Mouse (Mus musculus): ENCODE results near the gene Hsd11b2.

Hsd11b2 gene

GRCm38 (mm10) chr8:105522890-105523289 lies 4.3 kb downstream of the Hsd11b2 start:
- DNase-seq (ENCODE audit: low read depth, low spot score): no peak

- no peak for DNase-seq (ENCODE audit: low read depth, low spot score)
These were observed 8.6 kb downstream of the Hsd11b2 start for GRCm38 (mm10) chr8:105527110-105527509.

DNA sequence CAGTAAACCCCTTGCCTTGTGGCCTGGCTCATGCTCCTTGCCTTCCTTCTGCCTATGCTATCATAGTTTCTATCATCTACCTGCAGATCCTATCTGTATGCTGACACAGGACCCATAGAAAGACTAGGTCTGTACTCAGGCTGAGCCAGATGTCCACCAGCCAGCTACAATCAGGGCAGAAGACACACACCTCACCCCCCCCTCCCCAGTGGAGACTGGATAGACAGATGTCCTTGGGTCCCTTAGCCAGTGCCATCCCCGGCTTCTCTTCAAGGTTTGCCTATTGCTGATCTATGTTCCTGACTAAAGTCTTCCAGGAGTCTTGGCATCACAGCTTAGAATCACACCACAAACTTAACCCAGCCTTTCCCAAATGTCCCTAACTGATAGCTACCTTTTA lies 9.7 kb downstream of the Hsd11b2 start:
- DNase-seq (ENCODE audit: low read depth, low spot score): no peak

GRCm38 (mm10) chr8:105529271-105529670 lies 10.7 kb downstream of the Hsd11b2 start:
- no peak for DNase-seq (ENCODE audit: low read depth, low spot score)

GRCm38 (mm10) chr8:105531774-105532173 lies 13.2 kb downstream of the Hsd11b2 start:
- peak; percentile 69 for DNase-seq (ENCODE audit: low read depth, low spot score)

DNA sequence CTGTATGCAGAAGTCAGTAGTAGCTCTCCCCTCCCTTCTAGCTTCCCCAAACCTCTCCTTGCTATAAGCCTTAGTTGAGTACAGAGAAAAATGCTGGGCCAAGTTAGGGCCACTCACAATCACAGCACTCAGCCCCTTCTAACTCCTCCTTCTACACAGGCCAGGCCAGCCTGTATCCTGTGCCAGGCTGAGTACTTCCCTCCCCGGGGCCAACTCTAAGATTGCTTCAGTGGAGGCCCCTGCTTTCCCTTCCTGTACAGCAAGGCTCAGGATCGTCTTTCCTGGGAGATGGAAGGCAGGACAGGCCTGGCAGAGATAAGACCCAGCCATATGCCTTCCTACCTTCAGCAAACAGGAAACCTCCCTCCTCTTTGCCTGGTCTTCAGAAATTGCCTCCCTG lies 14.9 kb downstream of the Hsd11b2 start:
- no peak for DNase-seq (ENCODE audit: low read depth, low spot score)

DNA sequence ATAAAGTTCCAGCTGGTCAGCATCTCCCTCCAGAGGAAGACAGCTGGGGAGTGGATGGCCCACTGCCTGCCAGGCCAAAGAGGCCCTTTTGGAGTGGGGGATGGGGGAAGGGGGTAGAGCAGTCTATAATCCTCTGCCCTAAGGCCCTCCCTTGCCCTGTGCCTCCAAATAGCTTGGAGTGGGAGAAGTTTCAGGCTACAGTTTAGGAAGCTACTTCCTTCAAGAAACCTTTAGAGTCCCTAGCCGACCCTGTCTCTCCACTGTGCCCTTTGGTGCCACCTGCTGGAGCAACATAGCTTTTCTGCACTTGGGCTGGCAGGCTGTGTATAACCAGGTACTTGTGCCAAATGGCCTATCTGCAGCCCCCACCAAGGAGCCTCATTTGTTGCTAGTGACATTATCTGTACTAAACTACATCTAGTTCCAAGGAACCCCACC lies 15.4 kb downstream of the Hsd11b2 start:
- peak; percentile 76 for DNase-seq (ENCODE audit: low read depth, low spot score)

- DNase-seq (ENCODE audit: low read depth, low spot score): no peak
These were observed 18.0 kb downstream of the Hsd11b2 start for GRCm38 (mm10) chr8:105536546-105536945.

GRCm38 (mm10) chr8:105537011-105537677 lies 18.6 kb downstream of the Hsd11b2 start:
- DNase-seq (ENCODE audit: low read depth, low spot score): no peak

DNA sequence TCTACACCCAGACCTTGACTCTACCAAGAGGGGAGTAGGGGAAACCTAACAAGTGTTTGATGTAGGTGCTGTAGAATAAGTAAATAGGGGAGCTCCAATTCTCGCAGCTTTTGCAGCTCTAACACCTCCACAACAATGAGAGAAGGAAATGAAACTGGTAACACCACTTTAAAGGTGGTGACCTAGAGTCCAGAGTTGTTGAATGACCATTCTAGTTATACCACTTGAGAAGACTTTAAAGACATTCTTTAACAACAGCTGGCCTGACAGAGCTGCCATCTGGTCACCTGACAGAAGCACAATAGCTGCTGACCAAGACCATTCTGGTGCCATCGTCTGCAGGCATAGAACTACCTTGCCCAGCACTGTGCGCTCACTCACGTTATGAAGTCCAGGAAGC lies 20.4 kb downstream of the Hsd11b2 start:
- DNase-seq (ENCODE audit: low read depth, low spot score): no peak

DNA sequence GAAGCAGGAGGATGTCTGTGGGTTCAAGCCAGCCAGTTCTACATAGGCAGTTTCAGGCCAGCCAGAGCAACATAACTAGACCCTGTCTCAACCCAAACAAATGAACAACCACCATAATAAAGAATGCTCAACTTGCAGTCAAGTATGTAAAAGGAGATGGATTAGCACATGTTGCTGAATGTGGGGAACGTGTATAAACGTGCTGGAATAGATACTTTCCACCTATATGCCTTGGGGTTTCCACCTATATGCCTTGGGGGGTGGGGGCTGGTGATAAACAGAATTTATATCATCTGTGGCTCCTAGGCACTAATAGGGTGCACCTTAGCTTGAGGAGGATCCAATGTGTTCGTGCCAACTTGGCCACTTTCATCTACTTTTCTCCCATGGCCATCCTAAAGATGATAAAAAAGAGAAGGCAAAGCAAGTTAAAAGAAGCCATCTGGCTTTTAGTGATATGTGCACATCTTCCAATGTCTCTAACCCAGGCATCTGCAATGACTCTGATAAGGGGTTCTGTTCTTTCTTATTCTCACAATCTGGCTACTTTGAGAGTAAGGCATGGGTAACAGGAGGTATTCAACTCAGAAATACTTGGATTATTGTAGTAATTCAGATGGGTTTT lies 23.6 kb downstream of the Hsd11b2 start:
- DNase-seq (ENCODE audit: low read depth, low spot score): no peak

GRCm38 (mm10) chr8:105542808-105543207 lies 24.3 kb downstream of the Hsd11b2 start:
- no peak for DNase-seq (ENCODE audit: low read depth, low spot score)

DNA sequence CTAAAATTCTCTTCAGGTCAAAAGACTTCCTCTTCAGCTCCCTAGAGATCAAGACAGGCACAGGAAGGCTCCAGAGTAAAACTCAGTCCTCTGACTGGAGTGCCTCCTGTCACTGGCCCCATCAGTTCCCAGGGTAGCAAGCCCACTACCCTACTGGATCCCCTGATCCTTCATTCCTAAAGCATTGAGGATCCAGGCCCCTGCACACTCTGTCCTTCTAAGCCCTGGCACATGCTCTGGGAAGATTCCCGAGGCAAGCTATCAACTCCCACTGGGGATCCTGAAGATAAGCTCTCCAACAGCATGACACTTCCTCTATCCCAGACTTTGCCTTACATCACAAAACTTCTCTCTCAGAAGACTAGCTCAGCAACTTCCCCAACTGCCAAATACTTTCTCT lies 25.1 kb downstream of the Hsd11b2 start:
- no peak for DNase-seq (ENCODE audit: low read depth, low spot score)

GRCm38 (mm10) chr8:105544544-105545205 lies 26.1 kb downstream of the Hsd11b2 start:
- DNase-seq (ENCODE audit: low read depth, low spot score): no peak

GRCm38 (mm10) chr8:105545249-105545648 lies 26.7 kb downstream of the Hsd11b2 start:
- no peak for DNase-seq (ENCODE audit: low read depth, low spot score)

DNA sequence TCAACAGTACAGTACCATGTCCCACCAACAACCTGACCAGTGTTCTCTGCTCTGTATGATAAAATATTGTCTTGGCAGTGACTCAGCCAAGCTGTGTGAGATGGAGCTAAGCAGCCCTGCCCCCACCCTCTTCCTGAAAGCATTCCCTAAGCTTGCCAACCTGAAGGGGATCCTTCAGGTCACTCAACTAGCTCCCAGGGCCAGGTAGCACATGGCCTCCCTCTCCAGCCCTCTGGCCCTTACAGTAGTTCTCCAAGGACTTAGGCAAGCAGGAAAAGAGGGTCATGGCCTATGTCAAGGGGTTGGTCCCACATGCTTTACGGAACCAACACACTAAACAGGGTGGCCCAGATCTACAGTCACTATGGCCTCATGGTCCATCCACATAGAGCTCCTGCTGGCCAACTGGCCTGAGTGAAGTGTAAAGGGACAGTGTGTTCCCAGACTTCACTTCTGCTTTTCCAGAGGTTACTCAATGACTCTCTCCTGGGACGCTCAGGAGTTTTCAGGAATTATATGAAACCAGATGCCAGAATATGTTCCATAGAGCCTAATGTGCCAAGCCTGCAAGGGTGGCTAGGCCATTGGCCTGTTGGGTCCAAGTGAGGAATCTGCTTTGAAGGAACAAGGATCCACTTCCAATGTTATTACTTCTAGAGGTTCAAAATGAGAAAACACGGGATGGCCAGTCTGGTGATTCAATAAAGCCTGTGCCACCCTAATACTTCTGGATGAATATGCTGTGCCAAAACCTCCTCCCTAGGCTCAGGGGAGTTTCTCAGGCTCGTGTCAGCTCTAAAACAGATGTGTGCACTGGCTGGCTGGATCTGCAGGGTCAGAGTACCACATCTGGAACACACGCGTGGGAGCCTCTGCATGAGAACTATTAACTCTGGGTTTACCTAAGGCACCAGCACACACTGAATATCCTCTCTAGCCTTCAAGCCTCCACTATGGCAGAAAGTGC lies 28.1 kb downstream of the Hsd11b2 start:
- DNase-seq (ENCODE audit: low read depth, low spot score): no peak

DNA sequence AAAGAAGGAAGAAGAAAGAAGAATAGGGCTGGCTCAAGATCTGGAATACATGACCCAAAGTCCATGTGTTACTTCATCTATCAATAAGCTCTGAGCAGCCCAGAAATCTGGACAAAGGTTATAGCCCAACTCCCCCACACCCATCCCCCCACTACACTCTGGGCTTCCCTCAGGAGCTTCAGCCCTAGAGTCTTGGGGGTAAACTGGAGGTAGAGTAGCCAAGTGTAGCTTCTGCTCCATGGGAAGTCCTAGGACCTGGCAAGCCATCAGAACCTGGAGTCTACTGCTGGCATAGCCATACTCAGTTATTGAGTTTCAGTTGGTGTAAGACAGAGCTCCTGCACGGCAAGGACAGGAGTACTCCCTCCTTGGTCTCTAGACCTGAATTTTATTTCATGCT lies 31.0 kb downstream of the Hsd11b2 start:
- no peak for DNase-seq (ENCODE audit: low read depth, low spot score)

DNA sequence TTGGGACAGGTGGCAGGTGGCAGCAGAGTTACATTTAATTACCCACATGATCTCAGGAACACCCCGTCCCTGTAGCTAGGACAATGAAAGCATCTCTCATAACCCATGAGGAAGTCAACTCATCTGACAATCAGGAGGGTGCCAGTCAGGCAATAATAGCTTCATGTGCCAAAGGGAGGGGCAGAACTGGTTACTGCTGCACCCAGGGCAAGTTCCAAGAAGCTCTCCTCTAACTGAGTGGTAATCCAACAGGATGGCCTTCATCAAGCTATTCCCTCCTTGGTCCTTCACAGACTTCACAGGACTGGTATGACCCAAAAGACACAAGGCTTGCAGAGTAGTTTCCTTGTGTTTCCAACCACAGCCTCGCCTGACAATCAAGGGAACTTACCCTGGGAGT lies 31.5 kb downstream of the Hsd11b2 start:
- no peak for DNase-seq (ENCODE audit: low read depth, low spot score)

DNA sequence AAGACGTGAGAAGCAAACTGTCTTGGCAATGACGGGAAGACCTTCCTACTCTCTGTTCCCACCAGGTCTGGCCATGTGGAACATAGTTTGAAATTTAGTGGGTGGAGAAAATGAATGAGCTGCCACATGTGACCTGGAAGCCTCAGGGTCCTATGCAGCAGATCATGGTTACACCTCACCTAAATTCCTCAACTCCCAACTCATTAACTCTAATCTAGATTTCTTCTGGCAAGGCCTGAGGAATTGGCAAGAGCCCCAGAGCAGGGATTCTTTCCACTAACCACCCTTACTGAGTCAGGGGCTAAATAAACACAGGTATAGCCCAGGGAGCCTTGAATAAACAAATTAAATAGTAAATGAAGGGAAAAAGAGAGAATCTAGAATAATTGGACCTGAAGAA lies 33.5 kb downstream of the Hsd11b2 start:
- DNase-seq (ENCODE audit: low read depth, low spot score): no peak

- no peak for DNase-seq (ENCODE audit: low read depth, low spot score)
These were observed 34.3 kb downstream of the Hsd11b2 start for GRCm38 (mm10) chr8:105552824-105553223.

DNA sequence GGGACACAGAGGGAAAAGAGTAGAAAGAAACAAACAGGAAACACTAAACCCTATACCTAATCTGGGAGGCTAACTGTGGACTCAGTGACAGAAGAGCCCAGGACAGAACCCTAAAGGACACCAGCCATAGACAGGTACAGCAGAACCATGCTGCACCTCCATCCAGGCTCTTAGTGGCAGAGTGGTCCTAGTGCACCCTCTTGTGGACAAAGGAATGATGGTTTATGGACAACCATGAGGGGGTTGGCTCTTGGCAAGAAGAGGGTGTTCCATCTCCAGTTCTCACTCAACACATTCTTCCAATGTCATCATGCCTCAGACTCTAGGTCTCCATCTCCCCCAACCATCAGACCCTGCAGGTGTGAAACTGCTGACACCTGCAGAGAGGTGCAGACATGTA lies 35.5 kb downstream of the Hsd11b2 start:
- DNase-seq (ENCODE audit: low read depth, low spot score): peak; percentile 84

DNA sequence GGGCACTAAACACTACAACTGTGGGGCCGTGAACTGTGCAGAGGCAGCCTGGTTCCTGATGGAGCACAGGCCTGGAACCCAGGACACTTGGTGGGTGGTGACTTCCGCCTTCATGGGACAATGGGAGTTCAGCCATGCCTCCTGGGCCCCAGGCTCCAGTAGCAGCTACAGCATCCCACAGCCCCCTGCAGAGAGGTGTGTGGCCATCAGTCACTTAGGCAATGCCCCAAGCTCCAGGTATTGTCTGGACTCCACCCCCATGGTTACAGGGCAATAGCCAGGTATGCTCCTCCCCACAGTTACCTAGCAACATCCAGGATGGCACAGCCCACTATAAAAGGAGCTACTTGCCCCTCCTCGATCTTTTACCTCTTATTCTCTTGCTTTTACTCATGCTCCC lies 36.7 kb downstream of the Hsd11b2 start:
- DNase-seq (ENCODE audit: low read depth, low spot score): peak; percentile 86

Measured in ES-CJ7 (cell line).